Mouse (Mus musculus): ENCODE results near the gene Aoah. TPM values are rescaled to one million over a fixed set of nuclear protein-coding genes. Genes with fewer than 3 reads are reported as not detected.

Gene Aoah
- 1.4 TPM for polyA plus RNA-seq (2014; fragmentation: Illumina TruSeq; extraction: RNeasy Lipid Tissue Mini Kit (QIAGEN cat#74804); ENCODE audit: low read depth, low replicate concordance)

DNA sequence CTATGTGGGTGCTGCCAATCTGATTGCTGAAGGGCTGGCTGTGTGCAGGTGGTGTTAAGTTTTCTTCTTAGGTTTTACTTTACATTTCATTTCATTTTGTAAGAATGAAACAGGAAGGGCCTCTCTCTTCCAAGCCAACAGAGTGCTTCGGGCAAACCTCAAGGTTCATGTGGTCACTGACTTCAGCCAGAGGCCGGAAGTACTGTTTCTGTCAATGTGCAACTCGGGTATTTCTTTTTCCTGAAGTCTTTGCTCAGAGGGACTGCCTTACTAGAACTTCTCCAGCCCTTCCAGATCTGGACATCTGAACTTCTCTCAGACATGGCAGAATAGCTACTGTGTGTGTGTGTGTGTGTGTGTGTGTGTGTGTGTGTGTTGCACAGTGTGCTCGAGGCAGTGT is at the start of gene Aoah:
Aoah (plus strand) TSS at position 213 of the 400 bp plus-strand sequence.

DNA sequence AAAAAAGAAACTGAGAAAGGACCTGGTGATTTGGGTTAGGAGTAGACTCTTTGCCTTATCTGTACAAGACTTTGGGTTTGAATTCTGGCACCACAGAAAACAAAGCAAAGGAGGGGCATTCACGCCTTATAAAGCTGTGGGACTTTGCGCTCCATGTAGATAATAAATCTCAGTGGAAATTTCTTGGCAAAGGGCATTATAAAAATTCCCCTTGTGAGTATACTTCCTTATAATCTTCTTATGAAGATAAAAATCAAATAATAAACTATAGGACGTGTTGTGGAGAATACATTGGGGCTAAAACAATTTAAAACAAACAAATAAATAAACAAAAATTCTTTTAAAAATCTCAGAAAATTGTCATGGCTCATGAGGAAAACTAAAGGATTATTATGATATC is 280.9 kb downstream of the Aoah start, which contains the start of gene Olfr1370:
Olfr1370 (minus strand) TSS at position 101 of the 400 bp plus-strand sequence.

Data from heart, adult 10 weeks (tissue).